Mouse (Mus musculus) forebrain, embryonic 11.5 days (tissue): Measurements from ENCODE around the gene Kcnh1. TPM values are rescaled to one million over a fixed set of nuclear protein-coding genes. Genes with fewer than 3 reads are reported as not detected.

ENCODE experiments used
- ATAC-seq: fragments of 200-750 bp; cut with Nextera tagmentation; replicated peaks from 2 replicates; pipeline ENCODE4 v1.8.0; 2017; ENCODE audit warnings: moderate TSS enrichment; ENCODE audit not compliant: low FRiP score
- DNase-seq: peaks from one replicate; pipeline ENCODE4 v3.0.0-alpha.2; 2017; ENCODE audit warnings: low spot score
- H3K27ac ChIP-seq: fragments of 300-500 bp; sonication (generic); 2 replicates; pipeline ENCODE4 v1.5.1; 2014; ENCODE audit warnings: low read depth, low read length
- H3K27me3 ChIP-seq: fragments of 300-500 bp; sonication (generic); 2 replicates; pipeline ENCODE4 v1.6.1; 2014; ENCODE audit warnings: mild to moderate bottlenecking, low read length, mixed read lengths; ENCODE audit not compliant: control insufficient read depth, insufficient read depth
- H3K36me3 ChIP-seq: fragments of 300-500 bp; sonication (generic); 2 replicates; pipeline ENCODE4 v1.6.1; 2014; ENCODE audit warnings: mild to moderate bottlenecking, low read length, moderate library complexity, mixed read lengths; ENCODE audit not compliant: control insufficient read depth, insufficient read depth
- H3K4me1 ChIP-seq: fragments of 300-500 bp; sonication (generic); replicated peaks from 2 replicates; pipeline ENCODE4 v1.6.1; 2014; ENCODE audit warnings: low read length, mixed read lengths; ENCODE audit not compliant: control insufficient read depth, insufficient read depth
- H3K4me2 ChIP-seq: fragments of 300-500 bp; sonication (generic); 2 replicates; pipeline ENCODE4 v1.6.1; 2014; ENCODE audit warnings: low read depth, mild to moderate bottlenecking, low read length, moderate library complexity, mixed read lengths; ENCODE audit not compliant: severe bottlenecking
- H3K4me3 ChIP-seq: fragments of 300-500 bp; sonication (generic); 2 replicates; pipeline ENCODE4 v1.5.1; 2014; ENCODE audit warnings: low read depth, low read length
- H3K9ac ChIP-seq: fragments of 300-500 bp; sonication (generic); 2 replicates; pipeline ENCODE4 v1.6.1; 2014; ENCODE audit warnings: low read length
- H3K9me3 ChIP-seq: fragments of 300-500 bp; sonication (generic); 2 replicates; pipeline ENCODE4 v1.6.1; 2016; ENCODE audit warnings: low read length, mixed read lengths; ENCODE audit not compliant: control insufficient read depth
- WGBS: fragments of 180-500 bp; shearing (Covaris S2); extraction: QIAGEN DNeasy Blood & Tissue Kit; methylation state at CpG from one replicate; pipeline ENCODE4 v1.1.7; 2014; 5-methylcytosine and 5-hydroxymethylcytosine counted together
- polyA plus RNA-seq: library from polyadenylated mRNA; unstranded; fragments of >200 nt; fragmentation: Nextera tagmentation; extraction: Ambion mirVana; gene quantifications from 2 replicates; pipeline ENCODE4 v1.2.1, GENCODE M21; 2014

Kcnh1 gene
- polyA plus RNA-seq, 1 experiment from 2014 or later: 0.35 TPM

DNA sequence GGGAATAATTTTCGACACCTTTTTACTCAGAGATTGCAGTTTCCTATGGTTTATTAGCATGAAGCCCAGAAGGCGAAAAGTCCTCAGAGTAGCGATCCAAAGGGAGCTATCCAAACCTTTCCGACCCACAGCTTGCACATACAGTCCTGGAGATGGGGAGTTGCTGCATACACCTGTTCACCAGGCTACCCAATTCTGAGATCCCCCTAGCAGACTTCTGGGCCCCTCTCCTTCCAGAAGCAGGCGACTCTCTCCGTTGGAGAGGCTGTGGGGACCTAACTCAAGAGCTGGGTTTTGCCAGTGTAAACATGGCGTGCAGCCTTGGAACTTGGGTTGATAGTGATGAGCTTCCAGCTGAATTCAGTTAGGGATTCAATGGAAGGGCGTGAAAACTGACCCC, 1.3 kb downstream of the Kcnh1 start:
- no peak overlapping the region for H3K27ac ChIP-seq
- H3K9me3 ChIP-seq: no peaks in the 10 kb centered on the region
- ATAC-seq: no peak
- H3K4me1 ChIP-seq: 0 out of 2 replicates have a peak, but pooled peaks cover 3% of the 10 kb centered on the region
- 59% methylated on average over 8 of the region's 8 CpGs for WGBS
- no peak overlapping the region for H3K9ac ChIP-seq
- no peaks in the 10 kb centered on the region for H3K36me3 ChIP-seq
- no peak for DNase-seq
- H3K27me3 ChIP-seq: peaks cover 16% of the 10 kb centered on the region
- H3K4me3 ChIP-seq: no peak overlapping the region
- H3K4me2 ChIP-seq: no peak overlapping the region

DNA sequence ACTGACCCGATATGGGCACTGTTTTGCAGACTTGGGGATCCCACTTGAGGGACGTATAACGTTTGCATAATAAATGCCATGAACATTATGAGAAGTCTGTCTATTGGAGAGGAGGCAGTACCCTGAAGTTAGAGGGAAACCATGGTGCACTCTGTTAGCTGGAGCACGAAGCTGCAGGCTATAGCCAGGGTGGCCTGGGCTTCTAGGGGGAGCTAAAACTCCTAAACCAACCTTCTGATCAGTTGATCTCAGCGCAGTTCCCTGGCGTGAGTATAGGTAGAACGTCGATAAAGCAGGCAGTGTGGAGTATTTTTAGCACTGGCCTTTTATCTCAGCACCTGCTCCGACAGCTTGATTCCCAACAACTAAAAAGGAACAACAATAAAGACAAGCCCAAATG, 2.1 kb downstream of the Kcnh1 start:
- Histone ChIP-seq H3K9me3 (no peaks in the 10 kb centered on the region), H3K27ac (no peak overlapping the region), H3K4me1 (0 out of 2 replicates have a peak, but pooled peaks cover 3% of the 10 kb centered on the region), H3K27me3 (peaks cover 16% of the 10 kb centered on the region), H3K4me3 (no peak overlapping the region), H3K9ac (no peak overlapping the region), H3K4me2 (no peak overlapping the region), H3K36me3 (no peaks in the 10 kb centered on the region)
- ATAC-seq (no peak), DNase-seq (no peak)
- 79% methylated on average over 9 of the region's 9 CpGs for WGBS

DNA sequence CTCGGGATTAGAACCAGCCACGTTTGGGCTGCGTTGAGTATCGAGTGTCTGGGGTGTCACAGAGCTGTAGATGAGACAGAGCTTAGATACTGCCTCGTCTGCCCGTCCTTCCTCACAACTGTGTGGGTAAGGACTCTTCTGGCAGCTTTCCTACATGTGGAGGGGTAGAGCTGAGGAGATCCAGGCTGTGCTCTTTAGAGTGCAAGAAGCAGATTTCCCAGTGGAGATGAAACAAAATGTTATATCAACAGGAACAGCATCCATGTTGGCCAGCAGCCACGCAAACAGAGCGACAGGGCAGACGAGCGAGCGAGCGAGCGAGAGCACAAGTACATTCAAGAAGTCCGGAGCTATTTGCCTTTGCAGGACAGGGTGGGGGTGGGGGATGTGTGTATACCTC, 3.1 kb downstream of the Kcnh1 start:
- Histone ChIP-seq H3K4me2 (no peak overlapping the region), H3K36me3 (no peaks in the 10 kb centered on the region), H3K27ac (no peak overlapping the region), H3K4me1 (0 out of 2 replicates have a peak, but pooled peaks cover 3% of the 10 kb centered on the region), H3K9ac (no peak overlapping the region), H3K27me3 (peaks cover 16% of the 10 kb centered on the region), H3K9me3 (no peaks in the 10 kb centered on the region), H3K4me3 (no peak overlapping the region)
- 83% methylated on average over 14 of the region's 14 CpGs for WGBS
- no peak for ATAC-seq
- no peak for DNase-seq

DNA sequence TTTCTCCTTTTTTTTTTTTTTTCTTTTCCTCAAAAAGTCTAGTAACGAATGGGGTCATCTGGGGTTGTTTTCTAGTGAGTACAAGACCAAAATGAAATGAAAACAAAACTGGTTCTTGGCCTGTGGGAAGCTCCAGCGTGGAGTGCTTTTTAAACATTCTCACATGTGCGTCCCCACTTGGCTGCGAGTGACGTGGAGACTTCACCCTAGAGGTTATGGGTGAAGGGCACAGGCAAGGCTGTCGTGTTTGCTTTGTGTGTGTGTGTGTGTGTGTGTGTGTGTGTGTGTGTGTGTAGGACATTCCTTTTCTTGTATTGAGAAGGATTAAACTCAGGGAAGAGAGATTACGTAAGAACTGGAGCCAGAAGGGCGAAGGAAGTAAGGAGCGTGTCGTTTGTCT, 6.9 kb downstream of the Kcnh1 start:
- Histone ChIP-seq H3K9ac (no peak overlapping the region), H3K27me3 (no peaks in the 10 kb centered on the region), H3K36me3 (no peaks in the 10 kb centered on the region), H3K4me2 (no peak overlapping the region), H3K27ac (no peak overlapping the region), H3K9me3 (no peaks in the 10 kb centered on the region), H3K4me1 (no peaks in the 10 kb centered on the region), H3K4me3 (no peak overlapping the region)
- WGBS: 76% methylated on average over 10 of the region's 10 CpGs
- DNase-seq (no peak), ATAC-seq (no peak)

DNA sequence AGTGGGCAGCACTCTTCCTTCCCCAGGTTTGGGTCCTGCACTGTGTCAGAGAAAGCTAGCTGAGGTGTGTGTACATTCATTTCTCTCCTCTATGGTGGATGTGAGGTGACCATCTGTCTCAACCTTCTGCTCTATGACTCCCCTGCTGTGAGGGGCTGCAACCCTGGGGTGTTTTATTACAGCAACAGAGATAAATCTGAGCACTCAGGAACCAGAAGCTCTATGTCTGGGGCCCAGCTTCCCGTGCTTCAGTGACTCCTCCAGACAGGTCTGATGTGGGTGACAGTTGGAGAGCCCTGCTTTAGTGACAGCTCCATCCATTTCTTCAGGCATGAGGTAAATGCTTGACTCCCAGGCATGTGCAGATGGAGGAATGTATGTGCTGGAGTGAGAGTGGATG, 12.4 kb downstream of the Kcnh1 start:
- WGBS: 50% methylated on average over 1 of the region's 1 CpGs

DNA sequence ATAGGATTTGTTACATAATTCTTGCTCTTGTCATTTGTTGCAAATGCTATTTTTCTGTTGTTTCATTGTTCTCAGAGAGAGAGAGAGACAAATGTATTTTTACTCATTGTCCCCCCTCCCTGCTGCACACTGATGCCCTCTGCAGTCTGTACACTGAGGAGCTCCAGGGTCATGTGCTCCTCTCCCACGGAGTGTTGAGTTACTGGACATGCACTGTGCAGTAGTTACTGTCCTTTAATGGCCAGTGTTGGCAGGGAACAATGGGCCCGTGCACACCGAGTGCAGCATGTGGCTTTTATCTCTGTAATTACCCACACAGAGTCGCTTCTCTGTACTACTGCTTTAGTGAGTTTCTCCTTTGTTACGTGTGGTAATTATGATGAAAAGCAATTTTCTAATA, 17.4 kb downstream of the Kcnh1 start:
- Histone ChIP-seq H3K4me1 (no peaks in the 10 kb centered on the region), H3K9me3 (no peaks in the 10 kb centered on the region), H3K4me2 (no peak overlapping the region), H3K4me3 (no peak overlapping the region), H3K9ac (no peak overlapping the region), H3K36me3 (no peaks in the 10 kb centered on the region), H3K27me3 (no peaks in the 10 kb centered on the region), H3K27ac (no peak overlapping the region)
- WGBS: 52% methylated on average over 5 of the region's 5 CpGs
- DNase-seq: no peak
- no peak for ATAC-seq

More for the DNA sequence above, 12.4 kb downstream of the Kcnh1 start:
- no peak overlapping the region for H3K4me2 ChIP-seq
- ATAC-seq (no peak), DNase-seq (no peak)
- H3K27ac ChIP-seq: no peak overlapping the region
- no peaks in the 10 kb centered on the region for H3K9me3 ChIP-seq
- no peaks in the 10 kb centered on the region for H3K36me3 ChIP-seq
- no peaks in the 10 kb centered on the region for H3K4me1 ChIP-seq
- no peak overlapping the region for H3K9ac ChIP-seq
- H3K27me3 ChIP-seq: no peaks in the 10 kb centered on the region
- no peak overlapping the region for H3K4me3 ChIP-seq

DNA sequence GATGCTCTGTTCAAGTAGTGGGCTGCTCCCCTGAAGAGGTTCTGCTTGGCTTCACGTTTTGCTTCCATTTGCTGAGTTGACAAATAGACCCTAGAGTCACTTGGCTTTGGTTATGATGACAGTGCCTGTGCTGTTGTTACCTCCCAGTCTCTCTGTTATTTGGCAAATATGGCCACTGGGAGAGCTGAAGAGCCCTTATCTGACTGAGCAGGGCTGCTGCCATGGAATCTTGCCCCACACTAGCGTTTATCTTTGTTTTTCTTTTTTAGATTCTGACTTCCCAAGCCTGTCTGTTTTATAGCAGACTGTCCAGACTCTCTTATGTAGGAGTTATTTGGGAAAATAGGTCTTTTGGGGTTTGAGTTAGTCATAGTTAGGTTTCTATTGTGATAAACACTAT, 21.9 kb downstream of the Kcnh1 start:
- Histone ChIP-seq H3K27ac (no peak overlapping the region), H3K4me1 (no peaks in the 10 kb centered on the region), H3K27me3 (no peaks in the 10 kb centered on the region), H3K9ac (no peak overlapping the region), H3K9me3 (no peaks in the 10 kb centered on the region), H3K4me2 (no peak overlapping the region), H3K4me3 (no peak overlapping the region), H3K36me3 (no peaks in the 10 kb centered on the region)
- DNase-seq: no peak
- ATAC-seq: no peak
- 76% methylated on average over 2 of the region's 2 CpGs for WGBS

DNA sequence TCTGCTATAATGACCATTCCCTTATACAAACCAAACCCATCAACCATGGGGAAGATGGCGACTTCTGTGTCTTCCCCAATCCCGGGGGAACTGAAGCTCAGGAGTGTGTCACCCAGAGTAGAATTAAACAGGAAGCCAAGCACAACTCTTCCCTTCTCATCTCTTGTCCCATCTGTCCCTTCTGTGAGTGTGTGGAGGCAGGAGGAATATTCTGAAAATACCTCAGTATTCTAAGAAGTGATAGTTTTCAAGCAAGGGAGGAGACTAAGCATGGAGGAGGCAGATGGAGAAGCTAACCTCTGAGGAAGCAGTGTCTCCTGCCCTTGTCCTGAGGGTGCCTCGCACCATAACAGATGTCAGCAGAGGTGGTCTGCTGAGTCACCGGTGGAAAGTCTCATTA, 24.1 kb downstream of the Kcnh1 start:
- Histone ChIP-seq H3K36me3 (no peaks in the 10 kb centered on the region), H3K9ac (no peak overlapping the region), H3K27me3 (no peaks in the 10 kb centered on the region), H3K4me1 (no peaks in the 10 kb centered on the region), H3K9me3 (no peaks in the 10 kb centered on the region), H3K4me3 (no peak overlapping the region), H3K27ac (no peak overlapping the region), H3K4me2 (no peak overlapping the region)
- 90% methylated on average over 4 of the region's 4 CpGs for WGBS
- ATAC-seq: no peak
- DNase-seq: no peak

DNA sequence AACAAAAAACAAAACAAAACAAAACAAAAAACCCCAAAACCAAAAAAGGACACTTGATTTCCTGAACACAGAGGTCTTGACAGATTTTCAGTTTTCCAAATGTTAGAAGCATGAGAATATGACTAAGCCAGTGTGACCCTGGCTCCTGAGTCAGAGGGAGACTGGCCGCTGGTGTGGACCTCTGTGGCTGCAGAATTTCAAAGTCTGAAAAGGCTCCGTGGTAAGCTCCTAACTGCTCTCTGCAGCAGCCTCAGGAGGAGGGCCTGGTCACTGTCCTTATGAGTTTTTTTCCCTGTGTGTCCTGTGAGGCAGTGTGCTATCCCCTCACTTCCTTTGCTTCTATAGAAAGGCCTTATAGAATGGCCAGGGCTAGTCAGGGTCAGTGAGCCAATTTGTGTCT, 29.6 kb downstream of the Kcnh1 start:
- no peak overlapping the region for H3K4me3 ChIP-seq
- H3K4me2 ChIP-seq: no peak overlapping the region
- H3K9ac ChIP-seq: no peak overlapping the region
- H3K4me1 ChIP-seq: no peaks in the 10 kb centered on the region
- H3K36me3 ChIP-seq: no peaks in the 10 kb centered on the region
- no peak overlapping the region for H3K27ac ChIP-seq
- WGBS: 74% methylated on average over 2 of the region's 2 CpGs
- no peaks in the 10 kb centered on the region for H3K9me3 ChIP-seq
- ATAC-seq: no peak
- no peak for DNase-seq
- H3K27me3 ChIP-seq: no peaks in the 10 kb centered on the region
